Mouse (Mus musculus): ENCODE results near the gene Asic2. TPM values are rescaled to one million over a fixed set of nuclear protein-coding genes. Genes with fewer than 3 reads are reported as not detected.
A peak's percentile ranks its signal among the peaks of the same experiment; 100 is the strongest.

The Asic2 gene
- total RNA-seq, 2 experiments from 2014 or later = 78.0 to 80.2 TPM

GRCm38 (mm10) chr11:81634360-81635350, 333.6 kb downstream of the Asic2 start:
- intact Hi-C loops (cut with DNase I) = loop anchor here (2.0 to 5.0 kb wide), 3 partner anchors 130 to 540 kb away; partner anchors contain the start of gene Asic2
- DNase-seq (ENCODE audit: low spot score in 2 of 2) = peak; percentile 61 to 66

DNA sequence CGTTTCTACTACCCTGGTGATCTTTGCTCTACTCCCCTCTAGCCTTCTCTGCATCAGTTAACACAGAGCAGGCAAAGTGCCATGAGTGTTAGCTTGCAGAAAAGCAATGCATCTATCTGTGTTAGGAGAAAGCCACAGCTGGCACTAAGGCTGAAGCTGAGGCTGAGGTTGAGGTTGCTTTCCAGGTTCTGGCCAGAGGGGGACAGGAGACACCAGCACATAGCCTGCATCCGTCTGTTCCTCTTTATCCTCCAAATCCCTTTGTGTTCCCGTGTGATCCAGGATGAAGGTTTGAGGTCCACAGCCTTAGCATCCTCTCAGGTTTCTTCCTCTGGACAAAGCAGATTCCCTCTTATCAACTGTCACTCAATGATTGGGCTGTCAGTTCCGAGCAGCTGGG, 343.1 kb downstream of the Asic2 start:
- intact Hi-C loops (cut with DNase I) = no loop called here
- DNase-seq (ENCODE audit: low spot score in 2 of 2) = no peak

GRCm38 (mm10) chr11:81620516-81620915, 347.7 kb downstream of the Asic2 start:
- intact Hi-C loops (cut with DNase I) = no loop called here
- no peak for DNase-seq (ENCODE audit: low spot score in 2 of 2)

GRCm38 (mm10) chr11:81616437-81616836, 351.8 kb downstream of the Asic2 start:
- intact Hi-C loops (cut with DNase I) = no loop called here
- DNase-seq (ENCODE audit: low spot score in 2 of 2) = no peak

GRCm38 (mm10) chr11:81613869-81614620, 354.2 kb downstream of the Asic2 start:
- intact Hi-C loops (cut with DNase I) = loop anchor here (1.0 to 5.0 kb wide), 3 partner anchors 26 to 792 kb away; no protein-coding TSS in a partner anchor

DNA sequence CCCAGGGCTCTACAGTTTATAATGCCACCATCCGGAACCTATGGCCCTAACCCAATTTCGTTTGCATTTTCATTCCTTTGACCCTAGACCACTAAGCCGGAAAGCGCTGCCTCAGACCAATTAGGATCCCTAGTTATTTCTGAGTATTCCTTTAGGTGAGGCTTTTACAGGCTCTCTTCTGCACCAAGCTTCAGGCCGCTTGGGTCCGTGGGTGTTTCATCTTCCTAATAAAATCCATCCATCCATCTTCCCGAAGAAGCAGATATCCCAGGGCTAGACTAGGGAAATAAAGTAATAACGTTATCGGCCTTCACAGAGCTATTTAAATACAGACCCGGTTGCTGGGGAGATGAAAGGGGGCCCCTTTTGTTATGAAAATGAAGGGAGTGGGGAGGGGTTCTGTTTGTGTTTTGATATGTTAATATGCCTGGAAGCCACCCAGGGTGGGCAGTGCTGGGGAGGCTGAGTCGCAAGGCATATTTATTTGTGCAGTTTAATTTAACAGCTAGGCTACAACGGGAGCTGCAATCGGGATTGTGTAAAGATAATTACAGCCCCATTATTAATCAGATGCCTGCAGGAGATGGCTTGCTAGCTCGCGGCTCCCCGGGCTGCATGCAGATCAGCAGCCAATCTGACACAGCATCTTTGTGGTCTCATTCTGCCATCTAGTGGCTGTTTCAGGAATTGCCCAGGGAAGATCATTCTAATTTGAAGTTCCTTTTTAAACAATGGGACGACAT, 355.3 kb downstream of the Asic2 start:
- peak; percentile 90 to 91 for DNase-seq (ENCODE audit: low spot score in 2 of 2)
- intact Hi-C loops (cut with DNase I) = loop anchor here (1.0 to 5.0 kb wide), 3 partner anchors 25 to 791 kb away; no protein-coding TSS in a partner anchor

More at GRCm38 (mm10) chr11:81613869-81614620, 354.2 kb downstream of the Asic2 start:
- DNase-seq (ENCODE audit: low spot score in 2 of 2) = no peak

- intact Hi-C loops (cut with DNase I) = loop anchor here (2.0 to 5.0 kb wide), 3 partner anchors 77 to 790 kb away; no protein-coding TSS in a partner anchor
- peak; percentile 38 to 73 for DNase-seq (ENCODE audit: low spot score in 2 of 2)
These were observed 356.1 kb downstream of the Asic2 start for GRCm38 (mm10) chr11:81611948-81612797.

- intact Hi-C loops (cut with DNase I) = loop anchor here (2.0 to 5.0 kb wide), 3 partner anchors 76 to 788 kb away; no protein-coding TSS in a partner anchor
- no peak for DNase-seq (ENCODE audit: low spot score in 2 of 2)
These were observed 357.8 kb downstream of the Asic2 start for GRCm38 (mm10) chr11:81610506-81610905.

GRCm38 (mm10) chr11:81602971-81603370, 365.3 kb downstream of the Asic2 start:
- intact Hi-C loops (cut with DNase I) = no loop called here
- no peak for DNase-seq (ENCODE audit: low spot score in 2 of 2)

DNA sequence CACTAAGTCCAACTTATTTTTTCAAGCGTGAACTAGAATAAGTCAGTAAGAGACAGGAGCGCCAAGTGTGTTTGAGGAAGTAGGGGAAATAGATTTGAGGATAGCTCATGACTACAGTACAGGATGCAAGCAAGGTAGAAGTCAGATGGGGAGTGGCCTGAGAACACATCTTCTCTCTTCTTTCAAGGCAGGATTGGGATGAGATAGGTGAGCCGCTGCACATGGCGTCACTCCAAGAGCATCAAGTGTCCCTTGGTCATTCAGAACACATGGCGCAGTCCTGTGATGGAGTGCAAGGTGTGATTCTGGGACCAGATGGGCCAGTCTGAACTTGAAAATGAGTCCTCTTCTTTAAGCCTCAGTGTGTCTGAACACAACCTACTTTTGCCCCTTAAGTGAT, 366.5 kb downstream of the Asic2 start:
- DNase-seq (ENCODE audit: low spot score in 2 of 2) = no peak
- intact Hi-C loops (cut with DNase I) = no loop called here

GRCm38 (mm10) chr11:81597601-81598000, 370.7 kb downstream of the Asic2 start:
- DNase-seq (ENCODE audit: low spot score in 2 of 2) = peak; percentile 23 to 65
- intact Hi-C loops (cut with DNase I) = no loop called here

GRCm38 (mm10) chr11:81595235-81595634, 373.0 kb downstream of the Asic2 start:
- peak; percentile 52 to 90 for DNase-seq (ENCODE audit: low spot score in 2 of 2)

DNA sequence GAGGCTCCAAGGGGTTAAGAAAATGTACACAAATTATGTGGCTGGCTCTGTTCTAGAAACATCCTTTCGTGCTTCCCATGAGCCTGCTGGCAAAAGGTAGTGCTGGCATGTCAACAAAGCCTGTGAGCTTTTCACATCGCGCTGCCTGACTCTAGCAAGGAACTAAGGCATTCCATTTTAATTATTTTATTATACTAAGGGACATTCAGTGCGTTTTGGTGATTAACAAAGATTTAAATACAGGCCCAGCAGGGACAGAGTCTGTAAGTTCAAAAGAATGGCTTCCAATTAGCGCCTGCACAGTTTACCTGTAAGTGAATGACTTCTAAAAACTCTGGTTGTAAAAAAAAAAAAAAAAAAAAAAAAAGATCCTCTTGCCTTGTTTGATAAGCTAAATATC, 375.5 kb downstream of the Asic2 start:
- DNase-seq (ENCODE audit: low spot score in 2 of 2) = no peak
- intact Hi-C loops (cut with DNase I) = no loop called here

More at GRCm38 (mm10) chr11:81595235-81595634, 373.0 kb downstream of the Asic2 start:
- intact Hi-C loops (cut with DNase I) = no loop called here

DNA sequence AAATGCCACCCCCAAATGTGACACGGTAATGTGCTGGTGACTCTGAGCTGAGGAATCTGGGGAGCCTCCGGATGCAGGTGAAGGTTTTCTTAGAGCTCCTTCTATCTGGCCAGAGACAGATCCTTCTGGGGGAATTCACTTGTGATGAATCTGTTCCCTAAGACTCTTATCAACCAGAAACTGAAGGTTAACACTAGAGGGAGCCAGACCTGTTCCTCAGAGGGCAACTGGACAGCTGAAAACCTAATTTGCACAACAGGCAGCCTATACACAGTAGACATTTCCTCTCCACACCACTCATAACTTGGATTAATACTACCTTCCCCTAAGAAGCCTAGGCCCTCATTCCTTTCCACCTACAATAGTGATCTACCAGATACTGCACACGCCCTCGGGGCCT, 377.3 kb downstream of the Asic2 start:
- intact Hi-C loops (cut with DNase I) = no loop called here
- DNase-seq (ENCODE audit: low spot score in 2 of 2) = no peak

DNA sequence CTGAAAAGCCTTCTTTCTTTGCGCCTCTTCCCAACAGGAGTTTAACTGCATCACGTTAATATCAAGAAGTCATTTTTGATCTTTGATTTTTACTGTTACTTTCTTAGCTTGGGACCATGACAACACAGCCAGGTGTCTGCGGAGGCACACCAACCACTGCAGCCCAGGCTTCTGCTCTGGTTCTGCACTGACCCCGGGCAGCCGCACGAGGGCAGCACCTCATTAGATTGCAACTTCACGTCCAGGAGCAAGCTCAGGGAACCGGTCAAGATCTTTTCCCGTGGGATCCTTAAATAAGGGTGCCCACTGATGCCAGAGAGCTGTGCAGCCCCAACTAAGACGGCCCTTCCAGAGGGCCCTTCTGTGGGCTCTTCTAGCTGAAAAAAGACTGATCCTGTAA, 379.6 kb downstream of the Asic2 start:
- intact Hi-C loops (cut with DNase I) = loop anchor here (1.0 kb wide), 1 partner anchor 25 kb away; no protein-coding TSS in a partner anchor
- DNase-seq (ENCODE audit: low spot score in 2 of 2) = peak; percentile 78 to 85

DNA sequence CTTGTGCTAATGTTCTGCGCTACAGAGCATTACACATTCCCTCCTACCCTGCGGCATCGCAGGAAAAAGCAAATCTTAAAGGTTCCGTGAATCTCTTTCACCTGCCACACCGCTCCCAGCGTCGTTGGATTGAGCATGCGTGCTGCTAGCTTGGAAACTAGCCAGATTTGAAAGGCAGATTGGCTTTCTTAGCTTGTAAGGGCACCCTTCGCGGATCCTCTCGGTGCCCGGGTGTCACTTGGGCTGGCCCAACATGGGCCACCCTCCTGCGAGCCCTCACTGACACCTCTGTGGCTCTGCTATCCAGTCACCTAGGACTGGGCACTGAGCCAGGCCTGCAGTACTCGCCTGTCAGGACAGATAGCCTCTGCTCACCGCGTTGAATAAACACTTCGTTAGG, 380.3 kb downstream of the Asic2 start:
- intact Hi-C loops (cut with DNase I) = loop anchor here (1.0 kb wide), 1 partner anchor 25 kb away; no protein-coding TSS in a partner anchor
- DNase-seq (ENCODE audit: low spot score in 2 of 2) = peak; percentile 27 to 36

DNA sequence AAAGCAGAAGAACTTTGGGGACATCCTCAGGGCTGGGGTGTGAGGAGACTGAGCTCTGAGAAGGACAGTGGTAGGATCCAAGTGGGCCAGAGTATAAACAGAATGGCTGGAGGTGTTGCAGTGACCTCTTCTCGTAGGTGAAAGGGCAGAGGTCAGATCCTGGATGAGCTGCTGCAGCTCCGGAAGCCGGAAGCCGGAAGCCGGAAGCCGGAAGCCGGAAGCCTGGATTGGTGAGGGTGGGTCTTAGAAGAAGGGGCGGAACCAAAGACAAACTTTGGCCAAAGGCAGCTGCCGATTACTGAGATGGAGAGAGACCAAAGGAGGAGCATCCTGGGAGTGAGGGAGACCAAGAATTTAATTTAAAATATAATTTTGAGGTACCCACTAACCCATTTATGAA, 381.1 kb downstream of the Asic2 start:
- intact Hi-C loops (cut with DNase I) = no loop called here

GRCm38 (mm10) chr11:81584506-81584905, 383.8 kb downstream of the Asic2 start:
- no peak for DNase-seq (ENCODE audit: low spot score in 2 of 2)
- intact Hi-C loops (cut with DNase I) = no loop called here

More for the DNA sequence above, 381.1 kb downstream of the Asic2 start:
- DNase-seq (ENCODE audit: low spot score in 2 of 2) = no peak
